Mouse (Mus musculus) midbrain, embryonic 14.5 days (tissue): ENCODE measurements around the gene Cenpf. TPM values are rescaled to one million over a fixed set of nuclear protein-coding genes. Genes with fewer than 3 reads are reported as not detected.
A peak's percentile ranks its signal among the peaks of the same experiment; 100 is the strongest.

Experiments used
- ATAC-seq: fragments of 200-750 bp; cut with Nextera tagmentation; 2 replicates; pipeline ENCODE4 v1.8.0; 2017; ENCODE audit warnings: moderate number of reproducible peaks, moderate library complexity; ENCODE audit not compliant: low FRiP score, low TSS enrichment
- DNase-seq: peaks from one replicate; pipeline ENCODE4 v3.0.0-alpha.2; 2015
- H3K27ac ChIP-seq: fragments of 300-500 bp; sonication (generic); replicated peaks from 2 replicates; pipeline ENCODE4 v1.5.1; 2014; ENCODE audit warnings: mild to moderate bottlenecking, low read depth, low read length, moderate library complexity
- H3K27me3 ChIP-seq: fragments of 300-500 bp; sonication (generic); 2 replicates; pipeline ENCODE4 v1.6.1; 2014; ENCODE audit warnings: low read length, control low read depth, mixed read lengths; ENCODE audit not compliant: control insufficient read depth, insufficient read depth
- H3K36me3 ChIP-seq: fragments of 300-500 bp; sonication (generic); 2 replicates; pipeline ENCODE4 v1.6.1; 2014; ENCODE audit warnings: low read length, control low read depth; ENCODE audit not compliant: control insufficient read depth, insufficient read depth
- H3K4me1 ChIP-seq: fragments of 300-500 bp; sonication (generic); 2 replicates; pipeline ENCODE4 v1.6.1; 2014; ENCODE audit warnings: mild to moderate bottlenecking, antibody characterized with exemption, low read length, control low read depth; ENCODE audit not compliant: control insufficient read depth, insufficient read depth
- H3K4me2 ChIP-seq: fragments of 300-500 bp; sonication (generic); 2 replicates; pipeline ENCODE4 v1.6.1; 2014; ENCODE audit warnings: mild to moderate bottlenecking, low read length, moderate library complexity
- H3K4me3 ChIP-seq: fragments of 300-500 bp; sonication (generic); replicated peaks from 2 replicates; pipeline ENCODE4 v1.5.1; 2014; ENCODE audit warnings: low read depth, low read length
- H3K9ac ChIP-seq: fragments of 300-500 bp; sonication (generic); replicated peaks from 2 replicates; pipeline ENCODE4 v1.6.1; 2014; ENCODE audit warnings: mild to moderate bottlenecking, low read length, moderate library complexity
- H3K9me3 ChIP-seq: fragments of 300-500 bp; sonication (generic); 2 replicates; pipeline ENCODE4 v1.6.1; 2016; ENCODE audit warnings: low read length, control low read depth, mixed read lengths; ENCODE audit not compliant: control insufficient read depth
- WGBS: fragments of 180-500 bp; shearing (Covaris S2); extraction: QIAGEN DNeasy Blood & Tissue Kit; methylation state at CpG from one replicate; pipeline ENCODE4 v1.1.7; 2014; 5-methylcytosine and 5-hydroxymethylcytosine counted together
- polyA plus RNA-seq: library from polyadenylated mRNA; unstranded; fragments of >200 nt; fragmentation: Nextera tagmentation; extraction: Ambion mirVana; gene quantifications from 2 replicates; pipeline ENCODE4 v1.2.1, GENCODE M21; 2014

Gene Cenpf
- polyA plus RNA-seq, 1 experiment from 2014 or later: 27.3 TPM

GRCm38 (mm10) chr1:189684786-189685415 is 3.0 kb downstream of the Cenpf start:
- ATAC-seq (no peak), DNase-seq (no peak)
- Histone ChIP-seq H3K27ac (no peak overlapping the region), H3K36me3 (peaks cover 13% of the 10 kb centered on the region), H3K4me2 (no peak overlapping the region), H3K27me3 (no peaks in the 10 kb centered on the region), H3K9me3 (no peaks in the 10 kb centered on the region), H3K4me3 (no peak overlapping the region), H3K4me1 (0 out of 2 replicates have a peak, but pooled peaks cover 4% of the 10 kb centered on the region), H3K9ac (no peak overlapping the region)
- WGBS: 94% methylated on average over 9 of the region's 9 CpGs

DNA sequence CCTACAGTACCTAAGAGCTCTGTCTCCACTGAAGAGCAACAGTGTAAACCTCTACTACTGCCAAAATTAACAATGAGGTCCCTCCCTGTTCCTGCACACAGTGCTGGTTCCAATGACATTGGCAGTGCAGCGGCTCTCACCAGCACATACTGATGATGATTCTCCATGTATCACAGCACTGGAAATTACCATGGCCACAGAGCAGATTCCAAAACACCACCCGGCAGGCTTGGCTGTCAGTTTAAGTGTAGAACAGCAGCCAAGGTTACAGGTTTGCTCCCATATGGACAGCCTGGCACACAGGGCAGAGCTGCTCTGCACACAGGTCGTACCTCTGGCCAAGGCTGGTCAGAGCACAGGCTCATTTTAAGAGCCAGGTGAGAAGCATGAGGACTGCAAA is 8.3 kb downstream of the Cenpf start:
- Histone ChIP-seq H3K4me1 (no peaks in the 10 kb centered on the region), H3K27ac (no peak overlapping the region), H3K9me3 (no peaks in the 10 kb centered on the region), H3K9ac (no peak overlapping the region), H3K4me2 (no peak overlapping the region), H3K27me3 (no peaks in the 10 kb centered on the region), H3K36me3 (peaks cover 21% of the 10 kb centered on the region), H3K4me3 (no peak overlapping the region)
- WGBS: 94% methylated on average over 3 of the region's 3 CpGs
- ATAC-seq: no peak
- no peak for DNase-seq

- WGBS: 92% methylated on average over 4 of the region's 4 CpGs
- DNase-seq (no peak), ATAC-seq (no peak)
- Histone ChIP-seq H3K27ac (no peak overlapping the region), H3K4me1 (no peaks in the 10 kb centered on the region), H3K36me3 (peaks cover 21% of the 10 kb centered on the region), H3K4me2 (no peak overlapping the region), H3K9me3 (no peaks in the 10 kb centered on the region), H3K9ac (no peak overlapping the region), H3K27me3 (no peaks in the 10 kb centered on the region), H3K4me3 (no peak overlapping the region)
Measured at GRCm38 (mm10) chr1:189675953-189676352, 11.9 kb downstream of the Cenpf start.

DNA sequence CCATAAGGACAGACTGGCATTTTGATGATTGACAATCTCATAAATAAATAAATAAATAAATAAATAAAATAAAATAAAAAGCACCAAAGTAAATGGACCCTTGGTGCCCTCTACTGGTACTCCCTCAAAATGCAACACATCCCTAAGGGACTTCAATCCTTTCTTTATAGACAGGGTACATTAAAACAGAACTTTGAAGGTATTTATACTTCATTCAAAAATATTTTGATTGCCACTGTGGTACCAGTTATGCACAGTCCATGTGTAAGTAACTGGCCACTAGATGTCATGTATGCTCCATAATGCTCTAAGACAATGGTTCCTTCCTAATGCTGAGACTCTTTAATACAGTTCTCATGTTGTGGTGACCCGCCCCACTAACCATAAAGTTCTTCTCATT is 12.5 kb downstream of the Cenpf start:
- no peaks in the 10 kb centered on the region for H3K9me3 ChIP-seq
- no peaks in the 10 kb centered on the region for H3K27me3 ChIP-seq
- peaks cover 19% of the 10 kb centered on the region for H3K36me3 ChIP-seq
- no peaks in the 10 kb centered on the region for H3K4me1 ChIP-seq
- no peak overlapping the region for H3K9ac ChIP-seq
- DNase-seq (peak; percentile 76), ATAC-seq (no peak)
- no peak overlapping the region for H3K4me2 ChIP-seq
- H3K4me3 ChIP-seq: no peak overlapping the region
- no peak overlapping the region for H3K27ac ChIP-seq
- WGBS: 94% methylated on average over 1 of the region's 1 CpGs

- Histone ChIP-seq H3K27ac (no peak overlapping the region), H3K4me2 (no peak overlapping the region), H3K27me3 (no peaks in the 10 kb centered on the region), H3K36me3 (peaks cover 19% of the 10 kb centered on the region), H3K4me3 (no peak overlapping the region), H3K4me1 (no peaks in the 10 kb centered on the region), H3K9ac (no peak overlapping the region), H3K9me3 (no peaks in the 10 kb centered on the region)
- 86% methylated on average over 3 of the region's 3 CpGs for WGBS
- DNase-seq: no peak
- ATAC-seq: no peak
Measured at GRCm38 (mm10) chr1:189665966-189666365, 21.9 kb downstream of the Cenpf start.

DNA sequence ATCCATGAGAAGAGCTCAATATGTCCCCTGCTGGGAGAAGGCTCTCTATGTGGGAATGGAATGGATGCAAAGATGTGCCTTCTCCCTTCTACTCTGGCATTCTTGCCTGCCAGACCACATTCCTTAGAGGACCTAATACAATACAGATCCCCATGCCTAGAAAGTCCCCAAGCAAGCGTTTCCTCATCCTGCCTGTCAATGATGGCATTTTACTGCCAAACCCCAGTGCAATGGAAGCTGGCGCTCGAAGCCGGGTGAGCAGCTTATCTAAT is 23.1 kb downstream of the Cenpf start:
- Histone ChIP-seq H3K9ac (no peak overlapping the region), H3K4me2 (no peak overlapping the region), H3K9me3 (no peaks in the 10 kb centered on the region), H3K27ac (no peak overlapping the region), H3K4me3 (no peak overlapping the region), H3K27me3 (no peaks in the 10 kb centered on the region), H3K4me1 (no peaks in the 10 kb centered on the region), H3K36me3 (peaks cover 14% of the 10 kb centered on the region; the same call in 1 of the 2 replicates)
- ATAC-seq: no peak
- WGBS: 83% methylated on average over 4 of the region's 4 CpGs
- DNase-seq: no peak

GRCm38 (mm10) chr1:189664061-189664872 is 23.6 kb downstream of the Cenpf start:
- Histone ChIP-seq H3K36me3 (peaks cover 11% of the 10 kb centered on the region; the same call in 1 of the 2 replicates), H3K4me1 (no peaks in the 10 kb centered on the region), H3K9ac (no peak overlapping the region), H3K9me3 (no peaks in the 10 kb centered on the region), H3K4me2 (no peak overlapping the region), H3K27ac (no peak overlapping the region), H3K4me3 (no peak overlapping the region), H3K27me3 (no peaks in the 10 kb centered on the region)
- 82% methylated on average over 10 of the region's 10 CpGs for WGBS
- DNase-seq (no peak), ATAC-seq (no peak)

- no peak overlapping the region for H3K4me3 ChIP-seq
- ATAC-seq: no peak
- H3K27me3 ChIP-seq: no peaks in the 10 kb centered on the region
- H3K4me1 ChIP-seq: no peaks in the 10 kb centered on the region
- H3K36me3 ChIP-seq: peaks cover 5% of the 10 kb centered on the region; the same call in 1 of the 2 replicates
- no peaks in the 10 kb centered on the region for H3K9me3 ChIP-seq
- WGBS: 80% methylated on average over 1 of the region's 1 CpGs
- no peak for DNase-seq
- H3K9ac ChIP-seq: no peak overlapping the region
- no peak overlapping the region for H3K27ac ChIP-seq
- no peak overlapping the region for H3K4me2 ChIP-seq
Measured at GRCm38 (mm10) chr1:189663437-189663836, 24.4 kb downstream of the Cenpf start.

DNA sequence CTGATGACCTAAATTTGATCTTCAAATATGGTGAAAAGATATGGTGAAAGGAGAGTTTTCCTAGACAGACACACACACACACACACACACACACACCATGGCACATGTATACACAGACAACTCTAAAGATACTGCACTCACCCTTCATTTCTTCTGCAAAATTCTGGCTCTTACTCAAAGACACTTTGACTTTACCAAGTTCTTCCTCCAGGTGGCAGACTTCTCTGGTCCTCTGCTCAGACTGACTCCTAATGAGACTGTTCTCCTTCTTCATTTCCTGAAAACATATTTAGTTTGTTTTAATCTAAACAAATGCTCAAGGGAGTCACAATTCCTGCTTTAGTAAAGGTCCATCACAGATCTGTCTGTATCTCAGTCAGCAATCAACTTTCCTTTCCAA is 26.0 kb downstream of the Cenpf start:
- no peaks in the 10 kb centered on the region for H3K4me1 ChIP-seq
- ATAC-seq (no peak), DNase-seq (peak; percentile 80)

More for the DNA sequence above, 26.0 kb downstream of the Cenpf start:
- no peaks in the 10 kb centered on the region for H3K9me3 ChIP-seq
- H3K36me3 ChIP-seq: peaks cover 12% of the 10 kb centered on the region
- H3K27ac ChIP-seq: no peak overlapping the region
- H3K27me3 ChIP-seq: no peaks in the 10 kb centered on the region
- no peak overlapping the region for H3K4me3 ChIP-seq
- no peak overlapping the region for H3K9ac ChIP-seq
- H3K4me2 ChIP-seq: no peak overlapping the region
